Mouse (Mus musculus) liver, embryonic 14.5 days (tissue): Measurements from ENCODE around the gene 1700011L22Rik.

ENCODE experiments used
- CTCF ChIP-seq: IDR thresholded peaks from 2 replicates; pipeline ENCODE4 v1.5.1; 2016; ENCODE audit warnings: antibody characterized with exemption, low read depth, control low read depth
- EP300 ChIP-seq: IDR thresholded peaks from 2 replicates; pipeline ENCODE4 v1.6.1; 2016; ENCODE audit warnings: antibody characterized with exemption, low read depth

GRCm38 (mm10) chr8:79292712-79293264 is 44.4 kb upstream of the 1700011L22Rik start:
- TF ChIP-seq EP300 = no peak
- no peak for TF ChIP-seq CTCF
